Mouse (Mus musculus) heart, embryonic 16.5 days (tissue): ENCODE data around the gene BC067074. TPM values are rescaled to one million over a fixed set of nuclear protein-coding genes. Genes with fewer than 3 reads are reported as not detected.

Source experiments
- ATAC-seq: fragments of 200-750 bp; cut with Nextera tagmentation; replicated peaks from 2 replicates; pipeline ENCODE4 v1.8.0; 2017; ENCODE audit warnings: moderate number of reproducible peaks; ENCODE audit not compliant: insufficient read depth, low FRiP score; ENCODE audit errors: extremely low read depth
- H3K27ac ChIP-seq: fragments of 300-500 bp; sonication (generic); 2 replicates; pipeline ENCODE4 v1.5.1; 2014; ENCODE audit warnings: mild to moderate bottlenecking, low read length, control low read depth, moderate library complexity
- H3K27me3 ChIP-seq: fragments of 300-500 bp; sonication (generic); 2 replicates; pipeline ENCODE4 v1.6.1; 2014; ENCODE audit warnings: low read length, mixed read lengths; ENCODE audit not compliant: control insufficient read depth, insufficient read depth
- H3K36me3 ChIP-seq: fragments of 300-500 bp; sonication (generic); 2 replicates; pipeline ENCODE4 v1.6.1; 2014; ENCODE audit not compliant: control insufficient read depth, insufficient read depth
- H3K4me1 ChIP-seq: fragments of 300-500 bp; sonication (generic); 2 replicates; pipeline ENCODE4 v1.6.1; 2014; ENCODE audit warnings: low read length, mixed read lengths; ENCODE audit not compliant: control insufficient read depth, insufficient read depth
- H3K4me2 ChIP-seq: fragments of 300-500 bp; sonication (generic); 2 replicates; pipeline ENCODE4 v1.6.1; 2014; ENCODE audit warnings: low read depth, mild to moderate bottlenecking, control low read depth, low read length
- H3K4me3 ChIP-seq: fragments of 300-500 bp; sonication (generic); 2 replicates; pipeline ENCODE4 v1.5.1; 2014; ENCODE audit warnings: mild to moderate bottlenecking, control low read depth, low read length
- H3K9ac ChIP-seq: fragments of 300-500 bp; sonication (generic); 2 replicates; pipeline ENCODE4 v1.6.1; 2014; ENCODE audit warnings: low read length, control low read depth
- H3K9me3 ChIP-seq: fragments of 300-500 bp; sonication (generic); replicated peaks from 2 replicates; pipeline ENCODE4 v1.6.1; 2016; ENCODE audit warnings: low read length; ENCODE audit not compliant: control insufficient read depth
- WGBS: fragments of 180-500 bp; shearing (Covaris S2); extraction: QIAGEN DNeasy Blood & Tissue Kit; methylation state at CpG from one replicate; pipeline ENCODE4 v1.1.7; 2014; 5-methylcytosine and 5-hydroxymethylcytosine counted together
- polyA plus RNA-seq: library from polyadenylated mRNA; unstranded; fragments of >200 nt; fragmentation: Nextera tagmentation; extraction: Ambion mirVana; gene quantifications from 2 replicates; pipeline ENCODE4 v1.2.1, GENCODE M21; 2015

Gene BC067074
- polyA plus RNA-seq, 1 experiment from 2014 or later, result 2.1 TPM

DNA sequence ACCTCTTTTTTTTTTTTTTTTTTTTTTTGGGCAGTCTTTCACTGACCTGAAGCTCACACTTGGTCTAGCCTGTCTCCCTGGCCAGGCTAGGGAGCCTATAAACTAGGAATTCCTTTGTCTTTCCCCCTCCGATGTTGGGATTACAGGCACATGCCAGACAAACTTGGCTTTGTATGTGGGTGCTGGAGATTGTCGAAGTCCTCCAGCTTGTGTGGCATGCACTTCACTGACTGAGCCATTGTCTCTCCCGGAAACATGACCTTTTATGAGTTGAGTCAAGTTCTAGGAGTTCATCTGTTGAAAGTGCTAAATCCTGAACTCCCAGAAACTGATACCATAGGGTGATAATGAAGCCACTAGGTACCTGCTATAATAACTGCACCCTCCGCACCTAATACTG is 41.8 kb downstream of the BC067074 start:
- no peak overlapping the region for H3K4me2 ChIP-seq
- no peaks in the 10 kb centered on the region for H3K27me3 ChIP-seq
- ATAC-seq, result no peak
- WGBS, result 54% methylated on average over 4 of the region's 4 CpGs
- H3K27ac ChIP-seq, result no peak overlapping the region
- no peak overlapping the region for H3K4me3 ChIP-seq
- peaks cover 7% of the 10 kb centered on the region for H3K9me3 ChIP-seq
- H3K4me1 ChIP-seq, result no peaks in the 10 kb centered on the region
- H3K9ac ChIP-seq, result no peak overlapping the region
- H3K36me3 ChIP-seq, result peaks cover 8% of the 10 kb centered on the region

DNA sequence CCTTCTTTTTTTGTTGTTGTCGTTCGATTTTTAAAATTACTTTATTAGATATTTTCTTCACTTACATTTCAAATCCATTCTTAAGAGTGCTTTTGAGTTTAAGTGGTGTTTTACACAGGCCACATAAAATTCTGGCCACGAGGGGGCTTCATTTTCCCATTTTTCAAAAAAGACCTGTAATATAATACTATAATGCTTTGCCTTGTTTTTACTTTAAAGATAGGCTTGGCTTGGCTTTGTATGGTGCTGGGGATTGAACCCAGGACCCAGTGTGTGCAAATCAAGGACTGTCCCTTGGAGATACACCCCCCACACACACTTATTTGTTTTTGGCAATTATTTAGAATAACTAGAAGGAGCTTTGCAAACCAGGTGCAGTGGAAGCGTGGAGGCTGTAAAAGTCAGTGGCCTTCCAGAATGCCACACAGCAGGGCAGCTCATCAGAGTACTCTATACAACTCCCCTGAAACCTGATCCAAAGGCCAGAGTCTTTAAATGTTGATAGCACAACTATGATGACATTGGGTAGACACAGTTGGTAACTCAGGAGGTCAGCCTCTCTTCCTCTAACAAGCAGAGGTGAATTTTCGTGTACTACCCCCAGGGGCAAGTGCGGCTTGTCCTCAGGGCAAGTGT is 44.4 kb downstream of the BC067074 start:
- H3K36me3 ChIP-seq, result no peaks in the 10 kb centered on the region
- ATAC-seq, result no peak
- no peaks in the 10 kb centered on the region for H3K9me3 ChIP-seq
- no peak overlapping the region for H3K9ac ChIP-seq
- H3K4me3 ChIP-seq, result no peak overlapping the region
- no peaks in the 10 kb centered on the region for H3K27me3 ChIP-seq
- 54% methylated on average over 6 of the region's 6 CpGs for WGBS
- H3K27ac ChIP-seq, result no peak overlapping the region
- H3K4me2 ChIP-seq, result no peak overlapping the region
- H3K4me1 ChIP-seq, result no peaks in the 10 kb centered on the region

- no peak overlapping the region for H3K4me3 ChIP-seq
- H3K4me2 ChIP-seq, result no peak overlapping the region
- H3K4me1 ChIP-seq, result no peaks in the 10 kb centered on the region
- no peak overlapping the region for H3K27ac ChIP-seq
- H3K9me3 ChIP-seq, result no peaks in the 10 kb centered on the region
- H3K9ac ChIP-seq, result no peak overlapping the region
- WGBS, result 53% methylated on average over 2 of the region's 2 CpGs
- H3K36me3 ChIP-seq, result no peaks in the 10 kb centered on the region
- H3K27me3 ChIP-seq, result no peaks in the 10 kb centered on the region
- ATAC-seq, result no peak
Measured at GRCm38 (mm10) chr13:113340644-113341043, 47.7 kb downstream of the BC067074 start.

- ATAC-seq, result no peak
- Histone ChIP-seq H3K27me3 (no peaks in the 10 kb centered on the region), H3K36me3 (no peaks in the 10 kb centered on the region), H3K4me2 (no peak overlapping the region), H3K9ac (no peak overlapping the region), H3K27ac (no peak overlapping the region), H3K4me3 (no peak overlapping the region), H3K4me1 (no peaks in the 10 kb centered on the region), H3K9me3 (no peaks in the 10 kb centered on the region)
Measured at GRCm38 (mm10) chr13:113341161-113341560, 48.2 kb downstream of the BC067074 start.

GRCm38 (mm10) chr13:113342355-113342919 is 49.5 kb downstream of the BC067074 start:
- no peak for ATAC-seq
- no peak overlapping the region for H3K27ac ChIP-seq
- H3K9me3 ChIP-seq, result no peaks in the 10 kb centered on the region
- 67% methylated on average over 10 of the region's 10 CpGs for WGBS
- no peak overlapping the region for H3K4me3 ChIP-seq
- no peaks in the 10 kb centered on the region for H3K36me3 ChIP-seq
- H3K4me2 ChIP-seq, result no peak overlapping the region
- no peak overlapping the region for H3K9ac ChIP-seq
- H3K27me3 ChIP-seq, result no peaks in the 10 kb centered on the region
- no peaks in the 10 kb centered on the region for H3K4me1 ChIP-seq

DNA sequence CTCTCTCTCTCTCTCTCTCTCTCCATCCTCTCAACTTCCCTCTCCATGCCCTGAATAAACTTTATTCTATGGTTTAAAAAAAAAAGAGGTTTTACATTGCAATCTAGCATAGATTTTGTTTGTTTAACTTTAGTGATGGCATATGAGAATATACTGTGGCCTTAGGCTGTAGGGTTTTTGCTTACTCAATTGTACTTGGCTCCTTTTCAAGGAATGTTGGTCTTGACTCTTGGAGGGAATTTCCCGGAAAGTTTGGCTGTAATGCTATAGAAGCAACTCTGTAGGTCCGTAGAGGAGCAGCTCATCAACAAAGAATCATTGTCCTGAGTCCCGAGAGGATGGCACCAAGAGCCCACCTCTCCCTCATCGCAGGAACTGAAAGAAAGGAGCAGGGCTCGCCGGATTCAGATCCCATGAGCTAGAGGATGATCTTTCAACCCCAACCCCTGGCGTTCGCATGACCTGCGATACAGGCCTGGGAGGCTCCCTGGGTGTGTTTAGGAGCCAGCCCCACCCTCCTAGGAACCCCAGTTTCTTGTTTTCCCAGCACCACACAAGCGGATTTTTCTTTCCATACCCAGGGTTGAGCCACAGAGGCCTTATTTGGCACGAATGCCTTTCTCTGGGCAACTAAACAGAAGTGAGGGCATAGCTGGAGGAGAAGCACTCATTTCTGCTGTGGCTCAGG is 57.9 kb downstream of the BC067074 start:
- 65% methylated on average over 11 of the region's 11 CpGs for WGBS
- H3K9ac ChIP-seq, result no peak overlapping the region
- no peak; the same call in 1 of the 2 replicates for ATAC-seq
- H3K4me3 ChIP-seq, result no peak overlapping the region
- H3K36me3 ChIP-seq, result no peaks in the 10 kb centered on the region
- H3K27ac ChIP-seq, result no peak overlapping the region
- H3K9me3 ChIP-seq, result no peaks in the 10 kb centered on the region
- peaks cover 2% of the 10 kb centered on the region; the same call in 1 of the 2 replicates for H3K4me1 ChIP-seq
- no peaks in the 10 kb centered on the region for H3K27me3 ChIP-seq
- no peak overlapping the region for H3K4me2 ChIP-seq

DNA sequence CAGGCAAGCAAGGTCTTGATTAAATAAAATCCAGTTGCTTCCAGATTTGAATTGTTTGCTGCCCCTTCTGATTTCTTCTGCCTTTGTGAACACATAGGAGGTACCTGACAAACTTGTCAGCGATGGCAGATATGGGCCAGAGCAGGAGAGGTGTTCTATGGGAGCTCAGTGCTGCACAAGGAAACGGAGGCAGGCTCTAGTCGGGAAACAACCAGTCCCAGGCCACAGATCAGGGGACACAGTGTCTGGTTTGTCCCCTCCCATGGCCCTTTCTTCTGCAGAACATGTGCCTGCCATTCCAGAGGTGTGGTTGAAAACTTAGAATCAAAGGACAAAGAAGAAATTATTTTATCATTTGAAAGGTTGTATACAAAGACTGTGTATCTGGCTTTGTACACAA is 60.6 kb downstream of the BC067074 start:
- Histone ChIP-seq H3K27ac (no peak overlapping the region), H3K36me3 (no peaks in the 10 kb centered on the region), H3K4me1 (peaks cover 6% of the 10 kb centered on the region; the same call in 1 of the 2 replicates), H3K4me3 (no peak overlapping the region), H3K4me2 (no peak overlapping the region), H3K27me3 (no peaks in the 10 kb centered on the region), H3K9ac (no peak overlapping the region), H3K9me3 (no peaks in the 10 kb centered on the region)
- WGBS, result 76% methylated on average over 3 of the region's 3 CpGs
- no peak for ATAC-seq

DNA sequence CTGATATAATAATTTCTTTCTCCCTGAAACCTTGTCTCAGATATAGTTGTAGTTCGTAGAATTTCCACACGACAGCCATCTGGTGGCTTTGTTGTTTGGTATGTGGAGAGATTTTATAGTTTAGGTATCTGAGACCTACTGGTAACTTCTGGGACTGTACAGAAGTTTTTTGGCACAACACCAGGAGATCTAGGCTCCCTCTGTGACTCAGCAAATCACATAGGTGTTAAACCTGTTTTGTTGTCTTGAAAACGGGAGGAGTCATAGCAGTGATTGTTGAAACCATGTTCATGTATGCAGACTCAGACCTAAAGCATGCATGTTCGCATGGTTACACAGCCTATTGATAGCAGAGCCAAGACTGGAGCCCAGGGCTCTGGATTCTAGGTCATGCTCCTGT is 61.0 kb downstream of the BC067074 start:
- no peak overlapping the region for H3K4me2 ChIP-seq
- H3K4me1 ChIP-seq, result peaks cover 6% of the 10 kb centered on the region; the same call in 1 of the 2 replicates
- ATAC-seq, result no peak
- no peaks in the 10 kb centered on the region for H3K36me3 ChIP-seq
- no peak overlapping the region for H3K9ac ChIP-seq
- H3K9me3 ChIP-seq, result no peaks in the 10 kb centered on the region
- H3K4me3 ChIP-seq, result no peak overlapping the region
- H3K27me3 ChIP-seq, result no peaks in the 10 kb centered on the region
- WGBS, result 82% methylated on average over 4 of the region's 4 CpGs
- H3K27ac ChIP-seq, result no peak overlapping the region

DNA sequence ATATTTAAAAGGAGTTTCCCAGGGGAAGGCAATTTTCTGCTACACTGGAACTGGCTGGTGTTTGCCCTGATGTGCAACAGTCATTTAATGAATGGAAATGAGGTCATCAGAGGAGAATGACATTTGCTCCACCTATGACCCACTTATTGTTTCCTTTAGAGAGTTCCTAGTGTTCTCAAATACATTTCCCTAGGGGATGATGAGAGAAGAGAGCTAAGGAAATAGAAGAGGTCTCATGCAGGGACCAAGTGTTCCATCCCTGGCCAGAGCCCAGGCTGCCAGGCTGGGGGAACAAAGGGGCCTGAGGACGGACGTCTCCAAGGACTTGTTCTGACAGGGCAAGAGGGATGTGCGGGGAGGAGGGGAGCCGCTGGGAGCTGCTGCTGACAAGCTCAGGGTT is 62.1 kb downstream of the BC067074 start:
- WGBS, result 50% methylated on average over 4 of the region's 4 CpGs
- H3K27me3 ChIP-seq, result no peaks in the 10 kb centered on the region
- no peak; the same call in 1 of the 2 replicates for ATAC-seq

More for the DNA sequence above, 62.1 kb downstream of the BC067074 start:
- Histone ChIP-seq H3K9me3 (no peaks in the 10 kb centered on the region), H3K4me3 (no peak overlapping the region), H3K27ac (no peak overlapping the region), H3K4me2 (no peak overlapping the region), H3K9ac (no peak overlapping the region), H3K4me1 (peaks cover 6% of the 10 kb centered on the region; the same call in 1 of the 2 replicates), H3K36me3 (no peaks in the 10 kb centered on the region)
